Mouse (Mus musculus) kidney, adult 9 months (tissue): Measurements from ENCODE around the gene Mustn1.

Source experiments
- DNase-seq: peaks from one replicate; pipeline ENCODE4 v3.0.0; 2022

The Mustn1 gene

GRCm38 (mm10) chr14:30880811-30881717 lies 2.1 kb downstream of the Mustn1 start:
- peak; percentile 58 for DNase-seq

GRCm38 (mm10) chr14:30881718-30882108 lies 2.7 kb downstream of the Mustn1 start:
- DNase-seq, result no peak

- DNase-seq, result no peak
These were observed 6.3 kb downstream of the Mustn1 start for GRCm38 (mm10) chr14:30885298-30885697.

GRCm38 (mm10) chr14:30886204-30886603 lies 7.2 kb downstream of the Mustn1 start, which contains the start of gene Itih4:
Gene Itih4 (plus strand): TSS chr14:30886476.
- DNase-seq, result no peak

GRCm38 (mm10) chr14:30888271-30888732 lies 9.3 kb downstream of the Mustn1 start:
- DNase-seq, result peak; percentile 62

- no peak for DNase-seq
These were observed 21.0 kb downstream of the Mustn1 start for GRCm38 (mm10) chr14:30899972-30900371.

GRCm38 (mm10) chr14:30902628-30903027 lies 23.6 kb downstream of the Mustn1 start:
- DNase-seq, result no peak

- no peak for DNase-seq
These were observed 24.0 kb downstream of the Mustn1 start for GRCm38 (mm10) chr14:30903036-30903435.

- no peak for DNase-seq
These were observed 25.3 kb downstream of the Mustn1 start for GRCm38 (mm10) chr14:30904307-30904706.

GRCm38 (mm10) chr14:30906001-30906400 lies 27.0 kb downstream of the Mustn1 start:
- DNase-seq, result no peak

GRCm38 (mm10) chr14:30907814-30908265 lies 28.8 kb downstream of the Mustn1 start:
- DNase-seq, result no peak

GRCm38 (mm10) chr14:30911141-30911540 lies 32.1 kb downstream of the Mustn1 start:
- DNase-seq, result no peak

- peak; percentile 63 for DNase-seq
These were observed 33.6 kb downstream of the Mustn1 start for GRCm38 (mm10) chr14:30912641-30913040.

- DNase-seq, result peak; percentile 57
These were observed 34.4 kb downstream of the Mustn1 start for GRCm38 (mm10) chr14:30913404-30913803.

- no peak for DNase-seq
These were observed 37.5 kb downstream of the Mustn1 start for GRCm38 (mm10) chr14:30916516-30916915.

- DNase-seq, result no peak
These were observed 43.2 kb downstream of the Mustn1 start for GRCm38 (mm10) chr14:30922053-30922670.

GRCm38 (mm10) chr14:30923375-30924105 lies 44.5 kb downstream of the Mustn1 start, which contains the start of gene Itih3:
Gene Itih3 (minus strand): TSS chr14:30923760.
- no peak for DNase-seq

- no peak for DNase-seq
These were observed 46.5 kb downstream of the Mustn1 start for GRCm38 (mm10) chr14:30925492-30925891.

- no peak for DNase-seq
These were observed 51.4 kb downstream of the Mustn1 start for GRCm38 (mm10) chr14:30930386-30930785.
